Mouse (Mus musculus) liver, embryonic 15.5 days (tissue): Measurements from ENCODE around the gene Rdh8. TPM values are rescaled to one million over a fixed set of nuclear protein-coding genes. Genes with fewer than 3 reads are reported as not detected.

Source experiments
- ATAC-seq: fragments of 200-750 bp; cut with Nextera tagmentation; 2 replicates; pipeline ENCODE4 v1.8.0; 2017; ENCODE audit warnings: moderate number of reproducible peaks, mild to moderate bottlenecking, moderate library complexity; ENCODE audit not compliant: insufficient read depth
- H3K27ac ChIP-seq: fragments of 300-500 bp; sonication (generic); replicated peaks from 2 replicates; pipeline ENCODE4 v1.5.1; 2015; ENCODE audit warnings: mild to moderate bottlenecking, inconsistent platforms
- H3K27me3 ChIP-seq: fragments of 300-500 bp; sonication (generic); 2 replicates; pipeline ENCODE4 v1.6.1; 2015; ENCODE audit warnings: mild to moderate bottlenecking, inconsistent platforms
- H3K36me3 ChIP-seq: fragments of 300-500 bp; sonication (generic); replicated peaks from 2 replicates; pipeline ENCODE4 v1.6.1; 2015; ENCODE audit warnings: moderate library complexity, mild to moderate bottlenecking, inconsistent platforms
- H3K4me1 ChIP-seq: fragments of 300-500 bp; sonication (generic); replicated peaks from 2 replicates; pipeline ENCODE4 v1.6.1; 2015; ENCODE audit warnings: inconsistent platforms
- H3K4me2 ChIP-seq: fragments of 300-500 bp; sonication (generic); 2 replicates; pipeline ENCODE4 v1.6.1; 2015; ENCODE audit warnings: moderate library complexity, mild to moderate bottlenecking, inconsistent platforms
- H3K4me3 ChIP-seq: fragments of 300-500 bp; sonication (generic); replicated peaks from 2 replicates; pipeline ENCODE4 v1.5.1; 2015; ENCODE audit warnings: mild to moderate bottlenecking, inconsistent platforms
- H3K9ac ChIP-seq: fragments of 300-500 bp; sonication (generic); 2 replicates; pipeline ENCODE4 v1.6.1; 2015; ENCODE audit warnings: moderate library complexity, mild to moderate bottlenecking, inconsistent platforms
- H3K9me3 ChIP-seq: fragments of 300-500 bp; sonication (generic); replicated peaks from 2 replicates; pipeline ENCODE4 v1.6.1; 2016; ENCODE audit warnings: inconsistent platforms
- WGBS: fragments of 180-500 bp; shearing (Covaris S2); methylation state at CpG from one replicate; pipeline ENCODE4 v1.1.7; 2015; ENCODE audit warnings: mixed read lengths; ENCODE audit not compliant: insufficient replicate concordance; 5-methylcytosine and 5-hydroxymethylcytosine counted together
- polyA plus RNA-seq: library from polyadenylated mRNA; unstranded; fragments of >200 nt; fragmentation: Nextera tagmentation; extraction: Ambion mirVana; gene quantifications from 2 replicates; pipeline ENCODE4 v1.2.1, GENCODE M21; 2015

Gene Rdh8
- polyA plus RNA-seq, 1 experiment from 2014 or later: not detected

DNA sequence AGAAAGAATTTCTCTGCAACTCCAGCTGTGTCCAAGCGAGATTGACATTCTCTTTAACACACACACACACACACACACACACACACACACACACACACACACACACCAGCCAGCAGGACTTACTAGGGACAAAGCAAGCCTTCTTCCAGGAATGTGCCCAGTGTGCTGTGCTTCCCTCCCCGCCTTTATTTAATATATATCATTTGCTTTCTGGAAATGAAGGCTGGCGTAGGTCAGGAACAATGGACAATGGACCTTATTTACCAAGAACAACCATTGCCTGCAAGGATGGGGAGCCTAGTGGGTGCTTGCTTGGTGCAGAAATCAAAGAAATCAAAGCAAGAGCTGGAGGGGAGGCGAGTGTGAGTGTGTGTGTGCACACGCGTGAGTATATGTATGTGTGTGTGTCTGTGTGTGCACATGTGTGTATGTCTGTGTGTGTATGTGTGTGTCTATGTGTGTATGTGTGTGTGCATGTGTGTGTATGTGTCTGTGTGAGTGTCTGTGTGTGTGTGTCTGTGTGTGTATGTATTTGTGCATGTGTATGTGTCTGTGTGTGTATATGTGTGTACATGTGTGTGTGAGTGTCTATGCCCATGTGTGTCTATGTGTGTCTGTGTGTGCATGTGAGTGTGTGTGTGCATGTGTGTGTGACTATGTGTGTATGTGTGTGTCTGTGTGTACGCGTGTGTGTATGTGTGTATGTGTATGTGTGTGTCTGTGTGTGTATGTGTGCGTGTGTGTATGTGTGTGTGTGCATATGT lies 19.1 kb downstream of the Rdh8 start:
- H3K4me1 ChIP-seq: no peaks in the 10 kb centered on the region
- peaks cover 10% of the 10 kb centered on the region; the same call in 1 of the 2 replicates for H3K27me3 ChIP-seq
- no peak overlapping the region for H3K9ac ChIP-seq
- no peak for ATAC-seq
- WGBS: 66% methylated on average over 9 of the region's 9 CpGs
- H3K27ac ChIP-seq: no peak overlapping the region
- H3K4me2 ChIP-seq: no peak overlapping the region
- H3K4me3 ChIP-seq: no peak overlapping the region
- no peaks in the 10 kb centered on the region for H3K9me3 ChIP-seq
- H3K36me3 ChIP-seq: no peaks in the 10 kb centered on the region

DNA sequence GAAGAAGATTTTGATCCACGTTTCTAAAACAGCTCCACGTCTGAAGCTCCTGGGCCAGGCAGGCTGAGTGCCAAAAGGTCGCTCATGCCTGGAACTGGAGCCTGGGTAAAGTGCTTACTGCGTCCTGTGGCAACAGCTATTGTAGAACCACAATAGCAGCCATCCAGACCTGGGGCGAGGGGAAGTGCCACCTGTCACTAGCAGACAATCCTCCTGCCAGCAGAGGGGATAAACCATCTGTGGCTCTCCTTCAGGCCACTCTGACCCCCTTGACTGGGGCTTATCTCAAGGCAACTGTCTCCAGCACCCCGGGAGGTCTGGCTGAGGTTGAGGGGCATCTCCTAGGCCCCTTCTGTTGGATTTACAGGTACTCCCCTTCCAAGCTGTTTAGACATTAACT lies 20.6 kb downstream of the Rdh8 start:
- ATAC-seq: no peak
- H3K4me1 ChIP-seq: no peaks in the 10 kb centered on the region
- H3K4me2 ChIP-seq: no peak overlapping the region
- no peak overlapping the region for H3K27ac ChIP-seq
- WGBS: 35% methylated on average over 6 of the region's 6 CpGs
- H3K9me3 ChIP-seq: no peaks in the 10 kb centered on the region
- peaks cover 5% of the 10 kb centered on the region for H3K27me3 ChIP-seq
- no peak overlapping the region for H3K4me3 ChIP-seq
- no peaks in the 10 kb centered on the region for H3K36me3 ChIP-seq
- no peak overlapping the region for H3K9ac ChIP-seq

DNA sequence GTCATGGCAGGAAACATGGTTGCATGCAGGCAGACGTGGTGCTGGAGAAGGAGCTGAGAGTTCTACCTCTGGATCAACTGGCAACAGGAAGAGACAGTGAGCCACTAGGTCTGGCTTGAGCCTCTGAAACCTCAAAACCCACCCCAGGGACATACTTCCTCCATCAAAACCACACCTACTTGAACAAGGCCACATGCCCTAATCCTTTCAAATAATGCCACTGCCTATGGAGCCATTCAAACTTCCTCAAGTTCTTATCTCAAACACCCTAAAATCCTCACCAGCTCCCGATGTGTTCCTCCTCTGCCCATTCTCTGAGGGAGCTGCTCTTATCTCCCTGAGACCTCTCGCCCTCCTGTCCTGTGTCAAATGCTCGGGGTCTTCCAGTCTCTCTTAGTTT lies 23.9 kb downstream of the Rdh8 start:
- Histone ChIP-seq H3K9me3 (no peaks in the 10 kb centered on the region), H3K4me1 (no peaks in the 10 kb centered on the region), H3K9ac (no peak overlapping the region), H3K36me3 (no peaks in the 10 kb centered on the region), H3K4me3 (no peak overlapping the region), H3K4me2 (no peak overlapping the region), H3K27me3 (peaks cover 5% of the 10 kb centered on the region; the same call in 1 of the 2 replicates), H3K27ac (no peak overlapping the region)
- ATAC-seq: no peak
- 13% methylated on average over 4 of the region's 4 CpGs for WGBS

DNA sequence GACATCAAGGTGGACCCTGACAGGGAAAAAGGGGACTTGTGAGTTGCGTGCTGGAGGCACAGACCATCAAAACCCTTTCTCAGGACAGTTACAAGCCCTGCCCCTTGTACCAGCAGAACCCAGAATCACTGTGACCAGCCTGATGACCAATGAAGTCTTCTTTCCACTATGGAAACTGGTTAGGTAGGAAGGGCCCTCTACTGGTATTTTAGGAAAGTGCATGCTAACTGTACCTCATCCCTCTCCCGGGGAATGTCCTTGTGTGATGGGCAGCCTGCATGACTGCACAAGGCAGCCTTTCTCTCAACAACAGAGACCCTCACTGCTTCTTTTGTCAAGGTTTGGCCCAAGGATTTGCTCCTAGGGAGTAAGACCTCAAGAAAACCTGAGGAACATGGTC lies 24.4 kb downstream of the Rdh8 start:
- no peak overlapping the region for H3K4me2 ChIP-seq
- no peak overlapping the region for H3K9ac ChIP-seq
- ATAC-seq: no peak
- 22% methylated on average over 2 of the region's 2 CpGs for WGBS
- H3K4me3 ChIP-seq: no peak overlapping the region
- no peaks in the 10 kb centered on the region for H3K4me1 ChIP-seq
- H3K27me3 ChIP-seq: peaks cover 5% of the 10 kb centered on the region; the same call in 1 of the 2 replicates
- no peaks in the 10 kb centered on the region for H3K36me3 ChIP-seq
- no peak overlapping the region for H3K27ac ChIP-seq
- no peaks in the 10 kb centered on the region for H3K9me3 ChIP-seq

DNA sequence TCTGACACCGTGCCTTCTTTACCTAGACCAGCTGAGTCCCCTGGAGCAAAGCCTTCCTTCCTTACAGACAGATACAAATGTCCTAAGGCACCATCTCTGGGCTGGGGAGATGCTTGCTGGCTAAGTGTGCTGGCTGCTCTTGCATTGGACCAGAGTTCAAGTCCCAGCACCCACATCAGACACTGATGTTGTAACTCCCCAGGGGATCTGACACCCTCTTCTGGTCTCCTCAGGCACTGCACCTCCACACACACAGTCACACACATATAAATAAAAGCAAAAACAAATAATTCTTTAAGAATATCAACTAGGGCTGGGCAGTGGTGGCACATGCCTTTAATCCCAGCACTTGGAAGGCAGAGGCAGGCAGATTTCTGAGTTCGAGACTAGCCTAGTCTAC lies 31.9 kb downstream of the Rdh8 start:
- no peaks in the 10 kb centered on the region for H3K9me3 ChIP-seq
- WGBS: 70% methylated on average over 2 of the region's 2 CpGs
- H3K4me3 ChIP-seq: no peak overlapping the region
- no peaks in the 10 kb centered on the region for H3K4me1 ChIP-seq
- no peaks in the 10 kb centered on the region for H3K36me3 ChIP-seq
- H3K4me2 ChIP-seq: no peak overlapping the region
- H3K9ac ChIP-seq: no peak overlapping the region
- ATAC-seq: no peak
- no peaks in the 10 kb centered on the region; the same call in 1 of the 2 replicates for H3K27me3 ChIP-seq
- H3K27ac ChIP-seq: no peak overlapping the region

DNA sequence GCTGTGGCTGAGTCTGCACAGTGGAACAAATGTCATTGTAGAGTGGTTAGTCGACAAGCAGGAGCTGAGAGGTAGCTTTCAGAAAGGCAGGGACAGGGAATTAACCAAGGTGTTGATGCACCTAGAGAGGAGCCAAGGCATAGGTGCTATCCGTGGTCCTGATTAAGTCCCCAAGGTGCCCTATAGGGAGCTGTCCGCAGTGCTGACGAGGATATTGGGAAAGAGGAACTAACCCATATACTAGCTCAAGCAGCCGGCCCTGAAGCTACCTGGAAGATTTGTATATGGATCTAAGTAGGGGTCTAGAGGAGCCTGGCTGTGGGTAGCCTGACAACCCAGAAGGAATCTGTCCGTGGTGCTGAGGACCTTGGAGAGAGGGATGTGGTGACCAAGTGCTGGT lies 38.8 kb downstream of the Rdh8 start:
- ATAC-seq: no peak
- Histone ChIP-seq H3K9ac (no peak overlapping the region), H3K4me1 (no peaks in the 10 kb centered on the region), H3K4me3 (no peak overlapping the region), H3K9me3 (no peaks in the 10 kb centered on the region), H3K4me2 (no peak overlapping the region), H3K27ac (no peak overlapping the region), H3K36me3 (no peaks in the 10 kb centered on the region), H3K27me3 (no peaks in the 10 kb centered on the region; the same call in none of the 2 replicates)
- 5% methylated on average over 6 of the region's 6 CpGs for WGBS

DNA sequence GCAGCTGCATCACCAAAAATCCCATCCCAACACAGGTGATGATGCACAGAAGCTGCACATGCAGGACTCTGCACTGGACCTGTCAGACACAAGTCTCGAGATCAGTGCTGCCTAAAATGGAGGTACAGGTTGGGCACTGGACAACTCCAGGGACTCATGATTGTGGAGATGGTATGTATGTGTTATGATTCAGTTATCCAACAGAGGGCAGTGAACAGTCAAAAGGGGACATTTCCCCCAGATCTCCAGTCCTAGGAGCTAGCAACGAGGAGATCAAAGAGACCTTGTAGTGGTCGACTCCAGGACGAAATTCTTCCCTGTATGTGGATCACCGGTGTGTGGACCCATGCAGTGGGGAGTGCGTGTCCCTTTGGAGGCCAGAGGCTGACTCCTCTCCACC lies 41.6 kb downstream of the Rdh8 start:
- Histone ChIP-seq H3K4me3 (no peak overlapping the region), H3K9me3 (no peaks in the 10 kb centered on the region), H3K4me1 (no peaks in the 10 kb centered on the region), H3K36me3 (no peaks in the 10 kb centered on the region), H3K4me2 (no peak overlapping the region), H3K27me3 (no peaks in the 10 kb centered on the region; the same call in 1 of the 2 replicates), H3K9ac (no peak overlapping the region), H3K27ac (no peak overlapping the region)
- no peak for ATAC-seq
- 26% methylated on average over 6 of the region's 6 CpGs for WGBS

DNA sequence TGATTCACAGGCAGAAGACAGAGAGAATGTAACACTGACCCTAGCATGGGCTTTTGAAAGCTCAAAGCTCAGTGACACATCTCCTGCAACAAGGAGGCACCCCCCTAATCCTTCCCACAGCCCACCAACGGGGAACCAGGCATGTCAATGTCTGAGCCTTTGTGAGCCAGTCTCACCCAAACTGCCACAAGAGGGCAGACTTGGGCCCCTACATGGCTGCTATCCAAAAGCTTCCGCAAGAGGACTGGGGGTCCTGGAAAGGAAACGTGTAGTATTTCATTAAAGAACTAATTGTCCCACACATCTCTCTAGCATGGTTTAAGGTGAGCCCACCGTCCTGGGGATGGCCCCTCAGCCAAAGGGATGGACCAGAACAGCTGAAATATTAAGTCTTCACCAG lies 43.5 kb downstream of the Rdh8 start:
- WGBS: 10% methylated on average over 4 of the region's 4 CpGs
- Histone ChIP-seq H3K27me3 (peaks cover 6% of the 10 kb centered on the region; the same call in 1 of the 2 replicates), H3K4me2 (no peak overlapping the region), H3K4me1 (no peaks in the 10 kb centered on the region), H3K36me3 (no peaks in the 10 kb centered on the region), H3K9ac (no peak overlapping the region), H3K27ac (no peak overlapping the region), H3K9me3 (no peaks in the 10 kb centered on the region), H3K4me3 (no peak overlapping the region)
- ATAC-seq: no peak

DNA sequence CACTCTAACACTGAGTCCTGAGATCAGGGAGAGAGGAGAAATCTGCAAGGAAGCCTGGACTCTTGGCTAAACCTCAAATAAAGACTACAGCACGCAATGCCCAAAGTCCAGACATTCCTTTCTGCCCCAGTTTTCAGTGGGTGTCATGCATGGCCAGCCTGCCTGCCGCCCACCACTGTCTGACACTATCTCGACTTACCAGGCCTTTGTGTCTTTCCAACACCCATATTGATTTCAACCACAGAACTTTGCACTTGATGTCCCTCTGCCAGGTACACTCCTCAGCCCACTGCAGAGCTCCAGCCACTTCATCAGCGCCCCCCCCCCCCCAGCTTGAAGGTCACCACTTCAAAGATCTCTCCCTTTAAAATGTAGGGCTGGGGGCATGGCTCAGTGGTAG lies 43.9 kb downstream of the Rdh8 start:
- no peak overlapping the region for H3K4me3 ChIP-seq
- H3K9ac ChIP-seq: no peak overlapping the region
- peaks cover 10% of the 10 kb centered on the region; the same call in 1 of the 2 replicates for H3K27me3 ChIP-seq
- no peak overlapping the region for H3K4me2 ChIP-seq
- H3K36me3 ChIP-seq: no peaks in the 10 kb centered on the region
- no peaks in the 10 kb centered on the region for H3K9me3 ChIP-seq
- no peaks in the 10 kb centered on the region for H3K4me1 ChIP-seq
- WGBS: 32% methylated on average over 4 of the region's 4 CpGs
- no peak overlapping the region for H3K27ac ChIP-seq
- no peak for ATAC-seq

DNA sequence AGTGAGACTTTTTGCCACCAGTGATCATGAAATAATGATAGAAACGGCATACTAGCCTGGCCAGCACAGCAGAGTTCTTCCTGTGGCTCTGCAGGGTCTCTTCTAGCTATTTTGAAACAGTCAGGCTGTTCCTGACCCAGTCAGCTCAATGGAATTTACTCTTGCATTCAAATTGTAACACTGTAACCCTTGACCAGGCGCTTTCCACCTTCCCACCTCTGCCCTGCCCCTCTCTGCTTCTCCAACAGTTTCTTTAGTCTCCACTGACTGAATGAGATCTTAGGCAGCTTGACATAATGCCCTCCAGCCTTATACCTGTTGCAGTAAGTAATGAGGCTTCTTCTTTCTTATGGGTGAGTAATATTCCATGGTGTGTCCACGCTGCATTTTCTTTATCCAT lies 48.6 kb downstream of the Rdh8 start:
- H3K36me3 ChIP-seq: 0 out of 2 replicates have a peak, but pooled peaks cover 3% of the 10 kb centered on the region
- WGBS: 47% methylated on average over 3 of the region's 3 CpGs
- H3K27me3 ChIP-seq: peaks cover 37% of the 10 kb centered on the region
- H3K4me2 ChIP-seq: no peak overlapping the region
- H3K9ac ChIP-seq: no peak overlapping the region
- no peaks in the 10 kb centered on the region for H3K9me3 ChIP-seq
- no peak overlapping the region for H3K27ac ChIP-seq
- no peak for ATAC-seq
- H3K4me3 ChIP-seq: no peak overlapping the region
- peaks cover 13% of the 10 kb centered on the region; the same call in 1 of the 2 replicates for H3K4me1 ChIP-seq

DNA sequence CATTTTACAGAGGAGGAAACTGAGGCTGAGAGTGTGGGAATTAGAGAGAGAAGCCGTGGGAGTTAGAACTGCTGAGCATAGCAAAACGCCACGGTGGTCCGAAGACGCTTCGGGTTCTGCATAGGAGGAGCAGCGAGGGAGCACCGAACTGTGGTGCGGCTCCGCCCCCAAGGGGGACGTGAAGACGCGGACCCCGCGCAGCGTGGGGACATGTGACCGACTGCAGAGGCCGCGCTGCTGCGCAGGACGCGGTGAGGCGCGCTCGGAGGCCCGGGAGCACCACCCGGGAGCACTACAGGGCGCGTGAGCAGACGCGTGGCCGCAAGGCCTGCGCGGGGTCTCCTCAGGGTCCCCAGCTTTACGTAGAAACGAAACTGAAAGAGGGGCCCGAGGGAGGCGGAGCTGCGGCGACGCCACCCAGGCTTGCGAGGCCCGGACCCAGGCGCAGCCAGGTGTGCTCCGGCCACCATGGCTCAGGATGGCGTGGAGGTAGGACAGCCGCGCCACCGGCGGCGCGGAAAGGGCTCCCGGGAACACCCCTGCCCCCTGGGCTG lies 50.2 kb downstream of the Rdh8 start, which contains the start of gene A230050P20Rik:
A230050P20Rik (plus strand) TSS at position 195 of the 554 bp plus-strand sequence.
- WGBS: 3% methylated on average over 53 of the region's 53 CpGs
- Histone ChIP-seq H3K36me3 (0 out of 2 replicates have a peak, but pooled peaks cover 7% of the 10 kb centered on the region), H3K4me2 (peak within 1 kb of the TSS; percentile 76), H3K4me3 (peak within 1 kb of the TSS; percentile 63), H3K4me1 (peaks cover 13% of the 10 kb centered on the region; the same call in 1 of the 2 replicates), H3K27me3 (peaks cover 37% of the 10 kb centered on the region), H3K9me3 (no peaks in the 10 kb centered on the region), H3K9ac (peak within 1 kb of the TSS; percentile 42; the same call in 1 of the 2 replicates), H3K27ac (no peak within 1 kb of the TSS)
- ATAC-seq: peak; percentile 38
